Mouse (Mus musculus) kidney, postnatal 0 days (tissue): ENCODE data around the gene Cdh5. TPM values are rescaled to one million over a fixed set of nuclear protein-coding genes. Genes with fewer than 3 reads are reported as not detected.
"Not testable (repeated sequence)": the region's sequence is repeated elsewhere in the genome, so short reads cannot be mapped to it uniquely, and the experiment has no call there.

ENCODE experiments used
- ATAC-seq: fragments of 200-750 bp; cut with Nextera tagmentation; replicated peaks from 2 replicates; pipeline ENCODE4 v1.8.0; 2017; ENCODE audit warnings: low read depth, moderate number of reproducible peaks, moderate TSS enrichment, moderate library complexity; ENCODE audit not compliant: low FRiP score
- DNase-seq: peaks from one replicate; pipeline ENCODE4 v3.0.0-alpha.2; 2016; ENCODE audit warnings: low spot score
- H3K27ac ChIP-seq: fragments of 300-500 bp; sonication (generic); 2 replicates; pipeline ENCODE4 v1.5.1; 2014; ENCODE audit warnings: mild to moderate bottlenecking
- H3K27me3 ChIP-seq: fragments of 300-500 bp; sonication (generic); 2 replicates; pipeline ENCODE4 v1.6.1; 2014; ENCODE audit warnings: low read length, mixed read lengths; ENCODE audit not compliant: insufficient read depth
- H3K36me3 ChIP-seq: fragments of 300-500 bp; sonication (generic); 2 replicates; pipeline ENCODE4 v1.6.1; 2014; ENCODE audit warnings: low read length, mixed read lengths; ENCODE audit not compliant: insufficient read depth
- H3K4me1 ChIP-seq: fragments of 300-500 bp; sonication (generic); replicated peaks from 2 replicates; pipeline ENCODE4 v1.6.1; 2014; ENCODE audit warnings: antibody characterized with exemption, low read length, mixed read lengths; ENCODE audit not compliant: insufficient read depth
- H3K4me2 ChIP-seq: fragments of 300-500 bp; sonication (generic); 2 replicates; pipeline ENCODE4 v1.6.1; 2014; ENCODE audit warnings: mild to moderate bottlenecking, low read length, moderate library complexity, mixed read lengths
- H3K4me3 ChIP-seq: fragments of 300-500 bp; sonication (generic); replicated peaks from 2 replicates; pipeline ENCODE4 v1.5.1; 2014; ENCODE audit warnings: low read depth, low read length
- H3K9ac ChIP-seq: fragments of 300-500 bp; sonication (generic); 2 replicates; pipeline ENCODE4 v1.6.1; 2014; ENCODE audit warnings: low read depth, low read length
- H3K9me3 ChIP-seq: fragments of 300-500 bp; sonication (generic); replicated peaks from 2 replicates; pipeline ENCODE4 v1.6.1; 2016; ENCODE audit warnings: low read length, inconsistent platforms, mixed read lengths
- CTCF ChIP-seq: IDR thresholded peaks from 2 replicates; pipeline ENCODE4 v1.5.1; 2016; ENCODE audit warnings: antibody characterized with exemption, low read depth, mild to moderate bottlenecking, moderate library complexity
- WGBS: fragments of 180-500 bp; shearing (Covaris S2); extraction: QIAGEN DNeasy Blood & Tissue Kit; methylation state at CpG from one replicate; pipeline ENCODE4 v1.1.7; 2014; 5-methylcytosine and 5-hydroxymethylcytosine counted together
- polyA plus RNA-seq: library from polyadenylated mRNA; unstranded; fragments of >200 nt; fragmentation: Nextera tagmentation; extraction: Ambion mirVana; gene quantifications from 2 replicates; pipeline ENCODE4 v1.2.1, GENCODE M21; 2015

Gene Cdh5
- polyA plus RNA-seq, 1 experiment from 2014 or later, result 35.9 TPM

GRCm38 (mm10) chr8:104090993-104091900, 10.2 kb upstream of the Cdh5 start:
- 7% methylated on average over 24 of the region's 24 CpGs for WGBS
- not testable (repeated sequence) for H3K4me3 ChIP-seq, H3K27me3 ChIP-seq, ATAC-seq, H3K27ac ChIP-seq, H3K4me1 ChIP-seq, H3K36me3 ChIP-seq, H3K9me3 ChIP-seq, H3K9ac ChIP-seq
- DNase-seq, result peak; percentile 62
- TF ChIP-seq CTCF, result peak; percentile 72
- peak overlapping the region; percentile 26; the same call in 1 of the 2 replicates for H3K4me2 ChIP-seq

GRCm38 (mm10) chr8:104093336-104093735, 8.1 kb upstream of the Cdh5 start:
- DNase-seq, result no peak
- Histone ChIP-seq H3K36me3 (no peaks in the 10 kb centered on the region), H3K27ac (no peak overlapping the region), H3K4me2 (no peak overlapping the region), H3K4me1 (no peaks in the 10 kb centered on the region), H3K9ac (no peak overlapping the region), H3K4me3 (no peak overlapping the region), H3K9me3 (no peaks in the 10 kb centered on the region), H3K27me3 (no peaks in the 10 kb centered on the region)
- TF ChIP-seq CTCF, result no peak
- no peak for ATAC-seq
- 52% methylated on average over 7 of the region's 7 CpGs for WGBS

- Histone ChIP-seq H3K4me3 (no peak overlapping the region), H3K27me3 (no peaks in the 10 kb centered on the region), H3K9ac (no peak overlapping the region), H3K27ac (peak overlapping the region; percentile 76), H3K9me3 (no peaks in the 10 kb centered on the region), H3K4me1 (0 out of 2 replicates have a peak, but pooled peaks cover 5% of the 10 kb centered on the region), H3K36me3 (no peaks in the 10 kb centered on the region), H3K4me2 (no peak overlapping the region)
- ATAC-seq (no peak), DNase-seq (peak; percentile 58)
- WGBS, result 71% methylated on average over 9 of the region's 9 CpGs
- no peak for TF ChIP-seq CTCF
Observed at GRCm38 (mm10) chr8:104095595-104095994, 5.8 kb upstream of the Cdh5 start.

GRCm38 (mm10) chr8:104096644-104097043, 4.8 kb upstream of the Cdh5 start:
- Histone ChIP-seq H3K9me3 (no peaks in the 10 kb centered on the region), H3K36me3 (no peaks in the 10 kb centered on the region), H3K9ac (no peak overlapping the region), H3K27ac (peak overlapping the region; percentile 76), H3K4me1 (0 out of 2 replicates have a peak, but pooled peaks cover 5% of the 10 kb centered on the region), H3K27me3 (no peaks in the 10 kb centered on the region), H3K4me3 (no peak overlapping the region), H3K4me2 (no peak overlapping the region)
- WGBS, result 38% methylated on average over 10 of the region's 10 CpGs
- ATAC-seq (peak; percentile 37), DNase-seq (peak; percentile 81)
- TF ChIP-seq CTCF, result no peak

- H3K27ac ChIP-seq, result peak overlapping the region; percentile 55; the same call in 1 of the 2 replicates
- H3K36me3 ChIP-seq, result no peaks in the 10 kb centered on the region
- TF ChIP-seq CTCF, result peak; percentile 63
- no peaks in the 10 kb centered on the region for H3K9me3 ChIP-seq
- H3K4me2 ChIP-seq, result no peak overlapping the region
- H3K4me1 ChIP-seq, result 0 out of 2 replicates have a peak, but pooled peaks cover 5% of the 10 kb centered on the region
- H3K4me3 ChIP-seq, result no peak overlapping the region
- H3K27me3 ChIP-seq, result no peaks in the 10 kb centered on the region
- ATAC-seq, result no peak
- 26% methylated on average over 6 of the region's 6 CpGs for WGBS
- DNase-seq, result no peak
- H3K9ac ChIP-seq, result 0 out of 2 replicates have a peak overlapping the region, but pooled peaks have one; percentile 8
Observed at GRCm38 (mm10) chr8:104098671-104099346, 2.6 kb upstream of the Cdh5 start.
